Mouse (Mus musculus) midbrain, postnatal 0 days (tissue): ENCODE measurements around the gene Erbb2. TPM values are rescaled to one million over a fixed set of nuclear protein-coding genes. Genes with fewer than 3 reads are reported as not detected.

Experiments
- ATAC-seq: fragments of 200-750 bp; cut with Nextera tagmentation; 2 replicates; pipeline ENCODE4 v1.8.0; 2017; ENCODE audit warnings: moderate number of reproducible peaks, mild to moderate bottlenecking, moderate TSS enrichment, moderate library complexity; ENCODE audit not compliant: low FRiP score
- DNase-seq: peaks from one replicate; pipeline ENCODE4 v3.0.0-alpha.2; 2015; ENCODE audit warnings: low spot score
- H3K27ac ChIP-seq: fragments of 300-500 bp; sonication (generic); 2 replicates; pipeline ENCODE4 v1.5.1; 2014; ENCODE audit warnings: low read depth, mild to moderate bottlenecking, low read length, mixed read lengths
- H3K27me3 ChIP-seq: fragments of 300-500 bp; sonication (generic); 2 replicates; pipeline ENCODE4 v1.6.1; 2014; ENCODE audit warnings: low read length, control low read depth, mixed read lengths; ENCODE audit not compliant: insufficient read depth
- H3K36me3 ChIP-seq: fragments of 300-500 bp; sonication (generic); 2 replicates; pipeline ENCODE4 v1.6.1; 2014; ENCODE audit warnings: low read length, control low read depth, mixed read lengths; ENCODE audit not compliant: insufficient read depth
- H3K4me1 ChIP-seq: fragments of 300-500 bp; sonication (generic); 2 replicates; pipeline ENCODE4 v1.6.1; 2014; ENCODE audit warnings: mild to moderate bottlenecking, control low read depth, antibody characterized with exemption, low read length, mixed read lengths; ENCODE audit not compliant: insufficient read depth
- H3K4me2 ChIP-seq: fragments of 300-500 bp; sonication (generic); 2 replicates; pipeline ENCODE4 v1.6.1; 2014; ENCODE audit warnings: low read depth, mild to moderate bottlenecking, low read length, mixed read lengths; ENCODE audit not compliant: poor library complexity, severe bottlenecking
- H3K4me3 ChIP-seq: fragments of 300-500 bp; sonication (generic); 2 replicates; pipeline ENCODE4 v1.5.1; 2014; ENCODE audit warnings: low read depth, mild to moderate bottlenecking, low read length, moderate library complexity
- H3K9ac ChIP-seq: fragments of 300-500 bp; sonication (generic); replicated peaks from 2 replicates; pipeline ENCODE4 v1.6.1; 2014; ENCODE audit warnings: mild to moderate bottlenecking, low read length, moderate library complexity, mixed read lengths; ENCODE audit not compliant: poor library complexity, severe bottlenecking
- H3K9me3 ChIP-seq: fragments of 300-500 bp; sonication (generic); 2 replicates; pipeline ENCODE4 v1.6.1; 2016; ENCODE audit warnings: low read length, control low read depth
- CTCF ChIP-seq: IDR thresholded peaks from 2 replicates; pipeline ENCODE4 v1.5.1; 2016; ENCODE audit warnings: antibody characterized with exemption, mild to moderate bottlenecking
- WGBS: fragments of 180-500 bp; shearing (Covaris S2); extraction: QIAGEN DNeasy Blood & Tissue Kit; methylation state at CpG from one replicate; pipeline ENCODE4 v1.1.7; 2014; 5-methylcytosine and 5-hydroxymethylcytosine counted together
- polyA plus RNA-seq: library from polyadenylated mRNA; unstranded; fragments of >200 nt; fragmentation: Nextera tagmentation; extraction: Ambion mirVana; gene quantifications from 2 replicates; pipeline ENCODE4 v1.2.1, GENCODE M21; 2015
- total RNA-seq: library from RNA; depleted of rRNA; stranded (reverse); fragments of >200 nt; gene quantifications from 2 replicates; pipeline ENCODE4 v1.2.3, GENCODE M21; 2014; rRNA removed

Erbb2 gene
- total RNA-seq (8.1 and 9.4 TPM in 2 replicates), polyA plus RNA-seq (3.9 and 4.5 TPM in 2 replicates)

DNA sequence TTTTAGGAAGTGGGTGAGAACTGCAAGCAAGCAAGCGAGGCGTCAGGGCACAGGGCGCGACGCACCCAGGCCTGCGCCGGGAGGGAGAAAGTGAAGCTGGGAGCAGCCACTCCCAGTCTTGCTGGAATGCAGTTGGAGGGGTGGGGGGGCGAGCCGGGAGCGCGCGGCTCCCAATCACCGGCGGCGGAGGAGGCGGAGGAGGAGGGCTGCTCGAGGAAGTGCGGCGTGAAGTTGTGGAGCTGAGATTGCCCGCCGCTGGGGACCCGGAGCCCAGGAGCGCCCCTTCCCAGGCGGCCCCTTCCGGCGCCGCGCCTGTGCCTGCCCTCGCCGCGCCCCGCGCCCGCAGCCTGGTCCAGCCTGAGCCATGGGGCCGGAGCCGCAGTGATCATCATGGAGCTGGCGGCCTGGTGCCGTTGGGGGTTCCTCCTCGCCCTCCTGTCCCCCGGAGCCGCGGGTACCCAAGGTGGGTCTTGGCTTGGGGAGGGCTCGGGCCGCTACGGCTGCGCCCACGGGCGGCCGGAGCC is at the start of gene Erbb2:
Gene Erbb2, plus strand, starts transcription at position 198 of the 524 bp plus-strand sequence.
- TF ChIP-seq CTCF = no peak
- no peaks in the 10 kb centered on the region for H3K36me3 ChIP-seq
- peak within 1 kb of the TSS; percentile 97 for H3K4me2 ChIP-seq
- H3K4me1 ChIP-seq = peaks cover 6% of the 10 kb centered on the region; the same call in 1 of the 2 replicates
- peak; percentile 41 for DNase-seq
- peaks cover 24% of the 10 kb centered on the region for H3K27me3 ChIP-seq
- ATAC-seq = no peak; the same call in 1 of the 2 replicates
- peak within 1 kb of the TSS; percentile 72 for H3K27ac ChIP-seq
- no peaks in the 10 kb centered on the region for H3K9me3 ChIP-seq
- H3K9ac ChIP-seq = peak within 1 kb of the TSS; percentile 63
- peak within 1 kb of the TSS; percentile 55 for H3K4me3 ChIP-seq
- under 1% methylated on average over 29 of the region's 49 CpGs for WGBS

DNA sequence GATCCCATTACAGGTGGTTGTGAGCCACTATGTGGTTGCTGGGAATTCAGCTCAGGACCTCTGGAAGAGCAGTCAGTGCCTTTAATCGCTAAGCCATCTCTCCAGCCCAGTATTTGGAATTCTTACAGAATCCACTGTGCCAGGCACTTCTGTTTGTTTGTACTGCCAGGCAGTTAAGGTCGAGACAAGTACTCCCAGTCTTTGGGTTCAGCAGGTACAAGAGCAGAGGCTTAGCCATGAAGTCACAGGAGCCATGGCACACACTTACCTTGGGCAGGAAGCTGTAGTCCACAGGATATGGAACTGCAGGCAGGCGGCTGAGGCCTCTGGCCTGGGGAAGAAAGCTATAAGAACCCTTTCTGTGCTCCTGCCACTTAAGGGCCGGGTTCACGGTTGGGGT is 48.5 kb upstream of the Erbb2 start:
- Histone ChIP-seq H3K27me3 (no peaks in the 10 kb centered on the region), H3K4me2 (no peak overlapping the region), H3K9me3 (no peaks in the 10 kb centered on the region), H3K9ac (no peak overlapping the region), H3K27ac (no peak overlapping the region), H3K36me3 (no peaks in the 10 kb centered on the region), H3K4me3 (no peak overlapping the region), H3K4me1 (peaks cover 13% of the 10 kb centered on the region)
- DNase-seq = no peak
- TF ChIP-seq CTCF = no peak
- ATAC-seq = no peak
- WGBS = 84% methylated on average over 5 of the region's 5 CpGs

DNA sequence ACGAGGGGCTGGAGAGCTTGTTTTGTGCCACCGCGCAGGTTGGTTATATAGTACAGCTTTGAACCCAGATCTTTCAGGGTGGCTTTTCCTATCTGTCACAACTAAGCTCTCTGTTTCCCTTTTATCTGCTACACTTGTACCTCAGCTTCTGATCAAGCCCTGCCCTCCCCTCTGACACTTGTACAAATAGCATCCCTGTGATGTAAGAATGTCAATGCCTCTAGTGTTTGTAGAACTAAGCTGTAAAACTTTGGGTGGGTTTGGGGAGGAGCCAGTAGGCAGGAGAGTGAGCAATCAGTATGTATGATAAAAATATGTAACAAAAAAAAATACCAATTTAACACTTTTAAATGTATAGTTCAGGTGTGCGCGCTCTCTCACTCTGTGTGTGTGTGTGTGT is 47.9 kb upstream of the Erbb2 start:
- no peak overlapping the region for H3K9ac ChIP-seq
- no peak for TF ChIP-seq CTCF
- whole genome bisulfite sequencing = 96% methylated on average over 5 of the region's 5 CpGs
- H3K27ac ChIP-seq = no peak overlapping the region
- no peak for ATAC-seq
- DNase-seq = no peak
- H3K36me3 ChIP-seq = no peaks in the 10 kb centered on the region
- H3K4me3 ChIP-seq = no peak overlapping the region
- H3K4me2 ChIP-seq = no peak overlapping the region
- H3K9me3 ChIP-seq = no peaks in the 10 kb centered on the region
- peaks cover 10% of the 10 kb centered on the region for H3K4me1 ChIP-seq
- H3K27me3 ChIP-seq = no peaks in the 10 kb centered on the region

DNA sequence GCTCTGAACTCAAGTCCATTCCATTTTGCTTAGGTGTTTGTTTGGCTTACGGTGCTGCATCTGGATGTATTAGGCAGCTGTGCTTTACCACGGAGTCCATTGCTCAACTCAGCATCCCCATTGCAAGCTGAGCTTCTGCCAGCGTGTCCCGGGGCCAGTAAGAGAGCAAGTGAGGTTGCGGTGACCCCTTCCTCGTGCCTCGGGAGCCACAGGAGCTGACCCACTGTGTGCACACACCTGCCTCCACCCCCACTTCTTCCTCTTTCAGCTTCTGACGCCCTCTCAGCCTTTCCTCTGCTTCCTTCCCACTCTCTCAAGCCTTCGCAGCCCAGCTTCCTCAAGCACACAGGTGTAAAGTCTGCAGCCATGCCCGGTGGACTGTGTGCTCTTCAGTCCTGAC is 46.0 kb upstream of the Erbb2 start:
- Histone ChIP-seq H3K27me3 (no peaks in the 10 kb centered on the region), H3K27ac (no peak overlapping the region), H3K9me3 (no peaks in the 10 kb centered on the region), H3K36me3 (no peaks in the 10 kb centered on the region), H3K4me1 (no peaks in the 10 kb centered on the region), H3K9ac (no peak overlapping the region), H3K4me2 (no peak overlapping the region), H3K4me3 (no peak overlapping the region)
- DNase-seq (no peak), ATAC-seq (no peak)
- TF ChIP-seq CTCF = no peak
- 87% methylated on average over 10 of the region's 10 CpGs for WGBS

DNA sequence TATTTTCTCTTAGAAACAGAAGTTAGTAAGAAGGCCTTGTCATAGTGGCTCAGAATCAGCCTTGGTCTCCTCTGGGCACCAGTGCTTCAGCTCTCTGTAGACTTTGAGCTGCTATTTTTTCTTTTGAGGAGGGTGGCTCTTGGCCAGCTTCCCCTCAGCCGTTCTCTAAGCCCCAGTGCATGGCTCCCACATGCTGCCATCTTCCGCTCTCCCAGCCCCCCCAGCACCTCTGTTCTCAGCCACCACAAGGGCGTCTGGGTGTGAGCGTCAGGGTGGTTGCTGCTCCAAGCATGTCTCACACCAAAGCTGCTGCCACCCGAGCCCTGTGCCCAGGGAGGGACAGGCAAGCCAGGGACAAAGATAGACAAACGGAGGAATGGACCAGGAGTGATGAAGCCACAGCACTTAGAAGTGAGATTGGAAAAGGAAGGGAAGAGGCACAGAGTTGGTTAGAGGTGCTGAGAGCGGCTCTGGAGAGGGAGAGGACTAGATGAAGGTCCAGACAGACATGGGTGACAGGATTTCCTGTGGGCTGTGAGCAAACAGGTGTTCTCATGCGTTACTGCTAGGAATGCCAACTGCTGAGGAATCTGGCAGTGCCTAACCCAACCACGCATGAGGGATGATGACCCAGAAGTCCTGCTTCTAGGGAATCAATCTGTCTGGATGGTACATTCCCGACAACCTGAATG is 45.0 kb upstream of the Erbb2 start:
- H3K4me1 ChIP-seq = no peaks in the 10 kb centered on the region
- H3K4me3 ChIP-seq = no peak overlapping the region
- H3K36me3 ChIP-seq = no peaks in the 10 kb centered on the region
- H3K4me2 ChIP-seq = no peak overlapping the region
- no peaks in the 10 kb centered on the region for H3K27me3 ChIP-seq
- DNase-seq (no peak), ATAC-seq (no peak)
- H3K27ac ChIP-seq = no peak overlapping the region
- no peak for TF ChIP-seq CTCF
- no peaks in the 10 kb centered on the region for H3K9me3 ChIP-seq
- no peak overlapping the region for H3K9ac ChIP-seq
- WGBS = 77% methylated on average over 10 of the region's 10 CpGs

DNA sequence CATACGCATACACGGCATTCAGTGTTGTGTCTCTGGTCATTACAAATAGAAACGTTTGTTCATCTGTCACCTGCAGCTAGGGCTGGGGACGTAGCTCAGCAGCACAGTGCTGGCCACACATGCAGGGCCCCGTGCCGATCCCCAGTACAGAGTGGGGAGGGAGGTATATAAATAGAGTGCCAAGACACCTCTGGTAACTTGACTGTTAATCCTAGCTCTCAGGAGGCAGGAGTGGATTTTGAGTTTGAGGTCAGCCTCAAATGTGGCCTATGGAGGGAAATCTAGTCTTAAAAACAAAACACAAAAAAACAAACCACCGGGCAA is 44.4 kb upstream of the Erbb2 start:
- no peaks in the 10 kb centered on the region for H3K4me1 ChIP-seq
- no peak for DNase-seq
- TF ChIP-seq CTCF = no peak
- no peak overlapping the region for H3K9ac ChIP-seq
- no peak overlapping the region for H3K4me2 ChIP-seq
- 86% methylated on average over 7 of the region's 7 CpGs for WGBS
- no peak overlapping the region for H3K4me3 ChIP-seq
- H3K27me3 ChIP-seq = no peaks in the 10 kb centered on the region
- no peaks in the 10 kb centered on the region for H3K9me3 ChIP-seq
- no peak overlapping the region for H3K27ac ChIP-seq
- no peak for ATAC-seq
- H3K36me3 ChIP-seq = no peaks in the 10 kb centered on the region
